ENCODE assay signal across 7 mouse cellular contexts in the genomic region with DNA sequence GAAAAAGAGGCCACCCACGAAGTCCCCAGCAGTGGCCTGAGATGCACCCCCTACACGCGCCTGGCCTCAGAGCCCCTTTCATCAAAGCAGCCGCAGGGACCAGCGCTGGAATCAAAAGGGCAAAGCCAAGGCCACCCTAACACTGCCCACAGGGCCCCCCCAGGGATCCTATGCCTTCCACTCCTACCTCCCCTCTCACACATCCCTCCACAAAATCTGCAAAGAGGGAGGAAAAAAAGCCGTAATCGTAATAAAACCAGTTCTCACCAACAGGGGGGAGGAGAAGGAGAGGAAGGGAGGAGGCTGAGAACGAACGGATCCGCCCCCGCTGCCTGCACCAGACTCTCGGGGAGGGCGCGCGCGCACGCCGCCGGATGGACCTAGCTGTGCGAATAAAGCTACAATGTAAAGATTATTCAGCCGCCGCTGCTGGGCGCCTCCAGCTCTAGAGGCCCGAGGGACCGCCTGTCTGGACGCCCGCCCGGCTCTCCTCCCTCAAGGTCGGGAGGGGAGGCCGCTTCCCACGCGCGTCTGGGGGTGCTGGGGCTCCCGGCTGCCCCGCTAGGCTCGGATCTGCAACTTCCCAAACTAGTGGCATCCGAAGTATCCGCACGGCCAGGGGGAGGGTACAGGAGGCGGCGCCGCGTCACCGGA. TPM values are rescaled to one million over a fixed set of nuclear protein-coding genes. Genes with fewer than 3 reads are reported as not detected.
DNase-seq lines count a peak whose midpoint lies in the region; ATAC-seq and TF ChIP-seq lines count a peak whose summit lies in the region.

No protein-coding gene starts in this region.

- TF ChIP-seq POLR2A in cortical plate, adult 2 months (IDR thresholded peaks at IDR 0.05; ENCODE audit: extremely low read depth, insufficient read depth, low read length) = no peak
- peak; percentile 39; the same call in 1 of the 2 replicates for TF ChIP-seq POLR2A in small intestine, adult 2 months (IDR thresholded peaks at IDR 0.05; ENCODE audit: low read depth, low read length)

- H3K4me3 ChIP-seq in cortical plate, adult 2 months (ENCODE audit: insufficient read depth, low read length) = peak overlapping the region; percentile 69
- H3K4me3 ChIP-seq in intestine, embryonic 14.5 days (ENCODE audit: low read depth, low read length) = peak overlapping the region; percentile 85
- H3K4me3 ChIP-seq in small intestine, adult 2 months (ENCODE audit: low read depth, low read length) = peak overlapping the region; percentile 94

- no peak for TF ChIP-seq CTCF in cortical plate, adult 2 months (IDR thresholded peaks at IDR 0.05; ENCODE audit: extremely low read depth, insufficient read depth, low read length)
- TF ChIP-seq CTCF in small intestine, adult 2 months (IDR thresholded peaks at IDR 0.05; ENCODE audit: extremely low read depth, insufficient read length, insufficient replicate concordance, low read depth, low read length) = no peak

- intact Hi-C loops in left cerebral cortex, postnatal 25 days (cut with DNase I) = loop anchor here (2.0 kb wide), 4 partner anchors 37 to 121 kb away; no protein-coding TSS in a partner anchor

- peak overlapping the region; percentile 87 for H3K4me2 ChIP-seq in intestine, embryonic 14.5 days (ENCODE audit: low read length)

- under 1% methylated on average over 44 of the region's 44 CpGs for WGBS in intestine, embryonic 14.5 days
- 1% methylated on average over 44 of the region's 44 CpGs for WGBS in small intestine, adult 2 months

- H3K9me3 ChIP-seq in intestine, embryonic 14.5 days (ENCODE audit: control insufficient read depth, low read length) = no peaks in the 10 kb centered on the region

- peak; percentile 75 for ATAC-seq in activated CD4-positive, CD25-positive, alpha-beta regulatory T cell, adult 4 months
- peak; percentile 26 for ATAC-seq in intestine, embryonic 14.5 days (replicated peaks; ENCODE audit: low FRiP score, low TSS enrichment, low read depth)
- peak; percentile 82 for ATAC-seq in megakaryocyte-erythroid progenitor cell, adult 5-6 weeks (replicated peaks; ENCODE audit: low FRiP score, low TSS enrichment, poor library complexity, severe bottlenecking)

- H3K27ac ChIP-seq in cortical plate, adult 2 months (ENCODE audit: insufficient read depth, low read length) = peak overlapping the region; percentile 78
- H3K27ac ChIP-seq in intestine, embryonic 14.5 days (ENCODE audit: low read depth) = peak overlapping the region; percentile 97
- H3K27ac ChIP-seq in small intestine, adult 2 months (ENCODE audit: insufficient read depth, low read depth, low read length) = peak overlapping the region; percentile 52

- no peaks in the 10 kb centered on the region for H3K36me3 ChIP-seq in intestine, embryonic 14.5 days (ENCODE audit: control insufficient read depth, insufficient read depth, low read length)
- H3K36me3 ChIP-seq in small intestine, adult 2 months (ENCODE audit: control insufficient read depth, insufficient read depth, low read length) = no peaks in the 10 kb centered on the region

- DNase-seq in gastrocnemius, postnatal 25 days = peak; percentile 70
- peak; percentile 85 for DNase-seq in intestine, embryonic 14.5 days (ENCODE audit: low spot score)
- peak; percentile 87 to 93 for DNase-seq in left cerebral cortex, postnatal 25 days (ENCODE audit: low spot score in 2 of 2)

- H3K9ac ChIP-seq in intestine, embryonic 14.5 days (ENCODE audit: low read length) = peak overlapping the region; percentile 82

- H3K27me3 ChIP-seq in intestine, embryonic 14.5 days (replicated peaks; ENCODE audit: control insufficient read depth, insufficient read depth, low read length) = no peaks in the 10 kb centered on the region
- H3K27me3 ChIP-seq in small intestine, adult 2 months (ENCODE audit: control insufficient read depth, insufficient read depth, low read length) = no peaks in the 10 kb centered on the region

- peaks cover 26% of the 10 kb centered on the region for H3K4me1 ChIP-seq in cortical plate, adult 2 months (ENCODE audit: control insufficient read depth, insufficient read depth, low read length)
- peaks cover 56% of the 10 kb centered on the region for H3K4me1 ChIP-seq in intestine, embryonic 14.5 days (replicated peaks; ENCODE audit: control insufficient read depth, insufficient read depth, low read length)
- peaks cover 27% of the 10 kb centered on the region for H3K4me1 ChIP-seq in small intestine, adult 2 months (ENCODE audit: control insufficient read depth, insufficient read depth, insufficient read length, low read length)

RNA-seq across cellular contexts. Expression of a gene that starts 1.4 kb away (rescaled TPM):
- polyA plus RNA-seq in activated CD4-positive, CD25-positive, alpha-beta regulatory T cell, adult 4 months (2017; shearing (Covaris generic)) = 1 to 10 TPM; 2.9 to 8.0 TPM
- polyA plus RNA-seq in cortical plate, adult 2 months (2012; rRNA removed) = 74.6 and 76.1 TPM in 2 replicates
- total RNA-seq in gastrocnemius, postnatal 25 days (2021) = 100 to 1,000 TPM in 1 of 2 experiments, 10 to 100 TPM in 1; 92.7 to 108 TPM
- polyA plus RNA-seq in intestine, embryonic 14.5 days (2014; fragmentation: Nextera tagmentation; extraction: Ambion mirVana) = 26.1 and 27.5 TPM in 2 replicates
- 100 to 1,000 TPM; 183 to 200 TPM for total RNA-seq in left cerebral cortex, postnatal 25 days (2021)
- 48.7 and 54.4 TPM in 2 replicates for total RNA-seq in megakaryocyte-erythroid progenitor cell, adult 5-6 weeks (2014; fragmentation: Nextera tagmentation)
- 4.8 and 6.7 TPM in 2 replicates for total RNA-seq in megakaryocyte-erythroid progenitor cell, adult 5-6 weeks (2017)
- 43.2 and 49.9 TPM in 2 replicates for polyA plus RNA-seq in small intestine, adult 2 months (2012; rRNA removed)

Comparison
In these comparisons a context has a peak if more than half of its experiments do, and no peak if none do; other contexts are left out.
1. Peak in every context shown above with its lines: DNase-seq, ATAC-seq, H3K4me3 ChIP-seq and H3K27ac ChIP-seq.
2. ATAC-seq: peak in every context shown above with its lines; median percentile 82 in megakaryocyte-erythroid progenitor cell, adult 5-6 weeks; 75 in activated CD4-positive, CD25-positive, alpha-beta regulatory T cell, adult 4 months; 26 in intestine, embryonic 14.5 days.